Mouse (Mus musculus) thymus, postnatal 25 days (tissue): ENCODE measurements around the gene Sapcd1.

Experiments
- DNase-seq: peaks from one replicate; pipeline ENCODE4 v3.0.0; 2022

Gene Sapcd1

GRCm38 (mm10) chr17:35027277-35028068 is at the start of gene Sapcd1:
Gene Sapcd1 (minus strand): TSS chr17:35028016.
- DNase-seq: peak; percentile 35

GRCm38 (mm10) chr17:35077285-35077684 is 49.5 kb upstream of the Sapcd1 start:
- DNase-seq: no peak

- DNase-seq: no peak
These were observed 48.8 kb upstream of the Sapcd1 start, which contains the start of gene Ly6g6e for GRCm38 (mm10) chr17:35076507-35077176. Gene Ly6g6e (plus strand): TSS chr17:35076902.

GRCm38 (mm10) chr17:35074097-35074496 is 46.3 kb upstream of the Sapcd1 start:
- DNase-seq: peak; percentile 22

GRCm38 (mm10) chr17:35071454-35071853 is 43.6 kb upstream of the Sapcd1 start:
- no peak for DNase-seq

- DNase-seq: peak; percentile 68
These were observed 42.9 kb upstream of the Sapcd1 start for GRCm38 (mm10) chr17:35070556-35071229.

GRCm38 (mm10) chr17:35068213-35068914 is 40.5 kb upstream of the Sapcd1 start:
- DNase-seq: no peak

- no peak for DNase-seq
These were observed 38.3 kb upstream of the Sapcd1 start, which contains the start of gene Mpig6b for GRCm38 (mm10) chr17:35066084-35066483. Gene Mpig6b (minus strand): TSS chr17:35066184.

- no peak for DNase-seq
These were observed 37.4 kb upstream of the Sapcd1 start, which contains the start of gene Ly6g6c for GRCm38 (mm10) chr17:35064951-35065947. Gene Ly6g6c (plus strand): TSS chr17:35065388.

DNA sequence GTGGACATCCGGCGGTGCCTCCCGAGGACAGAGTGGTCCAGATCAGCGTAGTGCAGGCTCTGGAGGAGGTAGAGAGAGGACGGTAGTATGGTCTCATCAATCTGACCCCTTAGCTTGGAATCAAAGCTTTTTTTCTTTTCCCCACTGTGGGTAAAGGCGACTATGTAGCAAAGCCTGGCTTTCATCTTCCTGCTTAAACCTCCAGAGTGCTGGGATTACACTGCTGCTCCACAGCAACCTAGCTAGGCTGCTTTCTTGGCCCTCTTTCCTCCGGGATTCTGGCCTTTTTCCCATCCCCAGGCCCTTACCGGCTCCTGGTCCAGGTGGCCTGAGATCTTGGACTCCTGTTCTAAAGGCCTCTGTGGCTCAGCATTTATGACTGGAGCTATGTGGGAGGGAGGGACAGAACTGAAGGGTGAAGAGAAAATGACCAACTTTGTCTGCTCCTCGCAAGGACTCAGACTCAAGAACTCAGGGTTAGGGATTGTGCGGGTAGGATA is 36.6 kb upstream of the Sapcd1 start:
- no peak for DNase-seq

GRCm38 (mm10) chr17:35063466-35063865 is 35.6 kb upstream of the Sapcd1 start:
- DNase-seq: no peak

GRCm38 (mm10) chr17:35061299-35061698 is 33.5 kb upstream of the Sapcd1 start:
- DNase-seq: no peak

GRCm38 (mm10) chr17:35060737-35061297 is 33.0 kb upstream of the Sapcd1 start:
- DNase-seq: no peak

GRCm38 (mm10) chr17:35060071-35060470 is 32.3 kb upstream of the Sapcd1 start:
- DNase-seq: no peak

DNA sequence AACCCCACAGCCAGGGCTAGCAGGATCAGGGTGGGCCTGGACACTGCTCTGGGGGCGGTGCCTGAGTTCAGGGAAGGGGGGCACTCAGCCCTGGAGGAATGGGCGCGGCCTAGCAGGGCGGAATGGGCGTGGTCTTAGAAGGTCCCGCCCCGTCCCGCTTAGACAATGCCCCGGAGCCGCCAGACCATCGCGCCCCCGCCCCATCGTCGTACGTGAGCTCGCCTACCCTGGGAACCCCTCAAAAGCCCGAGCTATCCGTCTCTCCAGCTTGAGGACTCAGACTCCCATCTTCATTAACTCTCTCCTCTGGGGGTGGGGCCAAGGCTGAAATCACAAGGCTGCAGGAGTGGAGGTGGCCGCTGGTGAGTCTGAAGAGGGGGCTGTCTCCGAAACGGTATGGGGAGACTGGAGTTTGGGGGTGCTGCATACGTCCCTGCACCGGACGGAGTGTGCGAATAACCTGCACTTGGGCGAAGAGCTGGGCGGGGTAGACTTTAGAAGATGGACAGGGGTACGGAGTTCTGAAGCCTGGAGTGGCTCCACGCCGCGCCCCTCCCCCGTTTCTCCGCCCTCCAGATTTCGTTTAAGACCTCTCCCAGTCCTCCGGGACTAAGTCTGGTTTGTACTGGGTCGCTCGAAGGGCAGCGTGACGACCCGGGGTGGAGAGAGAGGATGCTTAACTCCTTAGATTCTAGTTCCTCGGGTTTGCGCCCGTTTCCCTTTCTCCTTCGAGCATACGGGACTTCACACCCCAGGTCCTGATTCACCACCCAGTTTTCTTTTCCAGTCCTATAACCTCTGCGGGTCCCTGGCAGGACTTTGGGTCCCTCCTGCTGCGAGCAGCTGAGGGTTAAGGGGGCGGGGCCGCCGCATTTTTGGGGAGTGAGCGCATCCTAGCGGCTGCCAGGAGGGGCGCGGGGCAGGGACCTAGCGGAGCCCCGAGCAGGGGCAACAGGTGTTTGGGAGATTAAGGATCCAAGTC is 31.4 kb upstream of the Sapcd1 start, which contains the start of gene Ddah2:
Gene Ddah2 (plus strand): TSS at position 125 of the 982 bp plus-strand sequence.
- DNase-seq: peak; percentile 93

DNA sequence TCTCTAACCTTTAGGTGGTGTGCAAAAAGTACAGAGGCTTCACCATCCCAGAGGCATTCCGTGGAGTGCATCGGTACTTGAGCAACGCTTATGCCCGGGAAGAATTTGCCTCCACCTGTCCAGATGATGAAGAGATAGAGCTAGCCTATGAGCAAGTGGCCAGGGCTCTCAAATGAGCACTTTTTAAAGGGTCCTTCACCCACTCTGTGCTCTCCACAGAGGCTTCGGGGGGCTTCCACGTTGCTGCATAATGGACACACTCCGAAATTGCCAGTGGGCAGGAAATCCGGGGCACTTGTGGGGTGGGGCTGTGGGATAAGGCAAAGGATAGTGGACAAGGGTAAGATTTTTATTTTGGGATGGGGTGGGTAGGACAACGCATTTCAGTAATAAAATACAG is 30.5 kb upstream of the Sapcd1 start:
- no peak for DNase-seq

- DNase-seq: no peak
These were observed 29.3 kb upstream of the Sapcd1 start for GRCm38 (mm10) chr17:35057090-35057489.

DNA sequence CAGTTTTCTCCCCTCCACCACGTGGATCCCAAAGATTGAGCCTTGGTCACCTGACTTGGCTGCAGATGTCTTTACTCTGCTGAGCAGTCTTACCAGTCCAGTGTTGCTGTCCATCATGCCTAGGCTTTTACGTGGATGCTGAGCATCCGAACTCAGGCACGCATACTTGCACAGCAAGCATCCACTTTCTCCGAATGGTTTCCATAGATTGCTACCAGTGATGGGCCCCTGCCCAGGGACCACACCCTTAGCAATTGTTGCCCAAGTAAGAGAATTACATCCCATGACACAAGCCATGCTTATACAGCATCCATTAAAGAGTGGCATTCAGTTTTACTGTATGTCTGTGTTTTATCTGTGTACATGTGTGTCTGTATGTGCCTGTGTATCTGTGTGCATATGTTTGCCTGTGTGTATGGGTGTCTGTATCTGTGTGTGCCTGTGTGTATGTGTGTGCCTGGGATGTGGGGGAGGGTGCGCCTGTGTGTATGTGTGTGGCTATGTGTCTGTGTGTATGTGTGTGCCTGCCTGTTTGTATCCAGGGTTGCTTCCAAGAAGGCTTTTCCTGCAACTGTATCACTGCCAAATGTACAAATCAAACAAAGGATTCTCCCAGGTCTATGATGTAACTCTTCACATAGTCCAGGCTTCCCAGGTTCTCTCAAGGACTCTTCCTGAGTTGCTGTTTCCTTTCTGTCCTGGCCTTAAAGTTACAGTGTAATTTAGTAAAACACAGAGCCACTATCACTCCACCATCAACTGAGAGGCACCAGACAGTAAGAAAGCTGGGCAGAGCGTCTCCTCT is 28.1 kb upstream of the Sapcd1 start:
- DNase-seq: no peak
